Mouse (Mus musculus): ENCODE data around the gene Nfib. TPM values are rescaled to one million over a fixed set of nuclear protein-coding genes. Genes with fewer than 3 reads are reported as not detected.

The Nfib gene
- total RNA-seq, 2 experiments from 2014 or later: 126 TPM

GRCm38 (mm10) chr4:82691126-82692008 is 14.2 kb downstream of the Nfib start:
- DNase-seq: peak in 1 of 2 experiments; percentile 9

- DNase-seq: peak; percentile 44 to 56
These were observed 15.3 kb downstream of the Nfib start for GRCm38 (mm10) chr4:82690267-82690666.

- no peak for DNase-seq
These were observed 19.5 kb downstream of the Nfib start for GRCm38 (mm10) chr4:82686037-82686436.

- no peak for DNase-seq
These were observed 21.3 kb downstream of the Nfib start for GRCm38 (mm10) chr4:82684088-82684715.

GRCm38 (mm10) chr4:82683583-82683982 is 22.0 kb downstream of the Nfib start:
- no peak for DNase-seq

GRCm38 (mm10) chr4:82676104-82676503 is 29.4 kb downstream of the Nfib start:
- no peak for DNase-seq

GRCm38 (mm10) chr4:82667271-82667872 is 38.2 kb downstream of the Nfib start:
- DNase-seq: no peak

- DNase-seq: no peak
These were observed 41.1 kb downstream of the Nfib start for GRCm38 (mm10) chr4:82664436-82664835.

- no peak for DNase-seq
These were observed 41.7 kb downstream of the Nfib start for GRCm38 (mm10) chr4:82663749-82664381.

GRCm38 (mm10) chr4:82662626-82663025 is 42.9 kb downstream of the Nfib start:
- no peak for DNase-seq

- no peak for DNase-seq
These were observed 43.3 kb downstream of the Nfib start for GRCm38 (mm10) chr4:82662222-82662621.

- no peak for DNase-seq
These were observed 44.3 kb downstream of the Nfib start for GRCm38 (mm10) chr4:82661215-82661614.

- no peak for DNase-seq
These were observed 59.9 kb downstream of the Nfib start for GRCm38 (mm10) chr4:82645679-82646078.

- DNase-seq: no peak
These were observed 60.8 kb downstream of the Nfib start for GRCm38 (mm10) chr4:82644797-82645196.

GRCm38 (mm10) chr4:82643734-82644085 is 61.8 kb downstream of the Nfib start:
- no peak for DNase-seq

GRCm38 (mm10) chr4:82643022-82643733 is 62.4 kb downstream of the Nfib start:
- DNase-seq: peak in 1 of 2 experiments; percentile 38

GRCm38 (mm10) chr4:82641066-82641680 is 64.4 kb downstream of the Nfib start:
- peak in 1 of 2 experiments; percentile 16 for DNase-seq

GRCm38 (mm10) chr4:82638251-82638650 is 67.3 kb downstream of the Nfib start:
- DNase-seq: no peak

GRCm38 (mm10) chr4:82637633-82638032 is 67.9 kb downstream of the Nfib start:
- no peak for DNase-seq

GRCm38 (mm10) chr4:82636658-82637057 is 68.9 kb downstream of the Nfib start:
- no peak for DNase-seq

GRCm38 (mm10) chr4:82635881-82636280 is 69.7 kb downstream of the Nfib start:
- no peak for DNase-seq

- no peak for DNase-seq
These were observed 70.4 kb downstream of the Nfib start for GRCm38 (mm10) chr4:82635118-82635517.

Data from heart, adult 18-20 months (tissue).